Mouse (Mus musculus) spleen, adult 18-20 months (tissue): ENCODE measurements around the gene Tox2.
A peak's percentile ranks its signal among the peaks of the same experiment; 100 is the strongest.

Experiments used
- DNase-seq, 2 experiments: peaks; one replicate each; pipeline ENCODE4 v3.0.0; 2022; ENCODE audit warnings: mixed read lengths in 2 of 2

Gene Tox2

DNA sequence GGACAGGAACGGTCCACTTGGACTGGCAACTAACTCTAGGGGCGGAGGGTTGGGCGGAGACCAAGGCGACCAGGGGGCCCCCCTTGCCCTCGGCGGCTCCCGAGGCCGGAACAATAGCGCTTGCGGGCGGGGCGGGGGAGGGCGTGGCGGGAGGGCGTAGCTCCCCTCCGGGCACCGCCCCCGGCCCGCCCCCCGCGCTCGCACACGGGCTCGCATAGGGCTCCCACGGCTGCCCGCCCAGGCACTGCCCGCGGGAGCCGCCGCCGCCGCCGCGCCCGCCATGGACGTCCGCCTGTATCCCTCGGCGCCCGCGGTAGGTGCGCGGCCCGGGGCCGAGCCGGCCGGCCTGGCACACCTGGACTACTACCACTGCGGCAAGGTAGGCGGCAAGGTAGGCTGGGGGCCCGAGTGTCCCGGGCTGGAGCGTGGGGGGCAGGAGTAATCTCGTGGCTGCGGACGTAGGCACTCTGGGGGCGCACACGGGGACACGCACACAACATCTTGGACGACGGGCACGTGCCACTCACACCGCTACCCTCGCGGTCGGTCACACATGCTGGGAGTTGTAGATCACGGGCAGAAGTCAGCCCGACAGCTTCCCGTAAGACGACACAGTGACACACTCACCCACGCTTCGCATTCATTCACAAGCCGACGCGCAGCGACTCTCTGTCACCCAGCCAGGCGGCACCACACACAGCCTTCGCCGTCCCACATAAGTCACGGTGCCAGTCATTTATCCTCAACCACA is at the start of gene Tox2:
TSS of gene Tox2 (plus strand) at position 242 of the 751 bp plus-strand sequence.
- DNase-seq = peak; percentile 13 to 24

DNA sequence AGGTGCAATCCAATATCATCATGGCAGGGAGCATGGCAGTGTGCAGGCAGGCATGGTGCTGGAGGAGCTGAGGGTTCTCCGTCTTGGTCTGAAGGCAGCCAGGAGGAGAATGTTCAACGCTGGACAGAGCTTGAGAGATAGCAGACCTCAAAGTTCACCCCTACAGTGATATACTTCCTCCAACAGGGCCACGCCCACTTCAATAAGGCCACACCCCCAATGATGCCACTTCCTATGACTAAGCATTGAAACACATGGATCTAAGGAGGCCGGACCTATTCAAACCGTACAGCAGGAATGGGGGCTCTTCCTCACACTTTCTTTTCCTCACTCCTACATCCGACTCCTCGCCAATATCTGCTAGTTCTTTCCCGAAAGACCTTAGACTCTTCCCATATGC is 48.3 kb upstream of the Tox2 start:
- no peak for DNase-seq

DNA sequence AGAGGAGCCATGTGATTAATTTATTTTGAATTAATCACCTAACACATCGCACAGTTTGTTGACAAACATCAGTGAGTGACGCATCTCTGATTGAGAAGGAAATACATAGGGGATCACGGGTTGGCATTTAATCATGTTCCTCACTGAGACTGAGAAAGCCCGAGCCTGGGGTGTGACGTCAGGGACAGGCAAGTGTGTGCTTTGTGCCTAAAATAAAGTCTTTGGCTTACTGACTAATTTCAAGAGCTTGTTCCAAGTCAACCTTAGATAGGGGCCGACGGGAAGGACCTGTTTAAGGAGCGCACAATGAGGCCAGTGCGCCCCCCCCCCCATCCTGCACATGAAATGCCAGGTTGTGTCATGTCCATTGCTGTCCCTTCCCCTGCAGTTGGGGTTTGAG is 43.9 kb upstream of the Tox2 start:
- DNase-seq = no peak

DNA sequence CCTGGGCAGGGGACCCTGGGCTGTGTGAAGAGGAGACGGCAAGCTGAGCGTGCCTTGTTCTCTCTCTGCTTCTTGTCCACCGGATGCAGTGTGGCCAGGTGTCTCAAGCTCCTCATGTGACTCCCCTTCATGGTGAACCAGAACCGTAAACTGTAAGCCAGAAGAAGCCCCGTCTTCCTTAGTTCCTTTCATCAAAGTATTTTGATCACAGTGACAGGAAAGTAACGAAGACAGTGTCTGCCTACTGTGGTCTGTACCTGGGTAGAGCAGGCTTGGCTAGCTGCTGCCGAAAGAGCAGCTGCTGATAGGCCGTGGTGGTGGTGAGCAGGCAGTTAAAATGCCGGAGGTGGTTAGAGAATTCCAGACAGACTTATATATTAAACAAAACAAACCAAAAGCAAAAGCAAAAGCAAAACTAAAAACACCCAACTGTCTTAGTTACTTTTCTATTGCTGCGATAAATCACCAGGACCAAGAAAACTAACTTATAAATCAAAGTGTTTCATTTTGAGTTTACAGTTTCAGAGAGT is 38.4 kb upstream of the Tox2 start:
- DNase-seq = no peak

DNA sequence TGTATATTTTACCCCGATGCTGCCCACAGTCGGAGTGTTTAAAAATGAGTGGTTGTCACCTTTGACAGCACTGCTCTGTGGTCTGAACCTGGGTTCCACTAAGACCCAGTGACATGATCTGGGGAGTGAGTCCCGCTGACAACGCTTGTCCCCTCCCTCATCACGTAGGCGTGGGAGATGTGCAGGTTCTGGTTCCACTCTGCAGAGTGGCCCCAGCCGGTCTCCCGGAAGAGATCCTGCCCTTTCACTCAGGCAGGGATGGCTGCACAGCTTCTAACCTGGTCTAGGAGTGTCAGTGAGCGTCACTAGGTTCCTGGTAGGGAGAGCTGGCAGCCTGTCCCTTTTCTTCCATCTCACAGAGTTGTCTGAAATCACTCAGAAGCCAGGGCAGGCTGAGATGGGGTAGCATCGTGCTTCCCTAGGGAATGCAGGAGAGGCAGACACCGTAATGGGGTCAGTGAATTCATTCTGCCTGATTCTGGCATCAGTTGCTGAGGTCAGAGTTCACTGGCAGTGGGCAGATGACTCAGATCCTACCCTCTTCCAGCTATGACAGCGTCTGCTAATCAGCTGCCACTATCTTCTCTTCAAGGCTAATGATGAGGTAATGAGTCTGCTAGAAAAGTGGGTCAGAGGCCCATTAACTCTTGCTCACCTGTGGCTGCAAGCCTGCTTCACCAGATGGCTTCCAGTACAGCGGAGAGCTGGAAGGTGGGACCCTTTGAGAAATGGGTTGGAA is 36.7 kb upstream of the Tox2 start:
- DNase-seq = no peak

DNA sequence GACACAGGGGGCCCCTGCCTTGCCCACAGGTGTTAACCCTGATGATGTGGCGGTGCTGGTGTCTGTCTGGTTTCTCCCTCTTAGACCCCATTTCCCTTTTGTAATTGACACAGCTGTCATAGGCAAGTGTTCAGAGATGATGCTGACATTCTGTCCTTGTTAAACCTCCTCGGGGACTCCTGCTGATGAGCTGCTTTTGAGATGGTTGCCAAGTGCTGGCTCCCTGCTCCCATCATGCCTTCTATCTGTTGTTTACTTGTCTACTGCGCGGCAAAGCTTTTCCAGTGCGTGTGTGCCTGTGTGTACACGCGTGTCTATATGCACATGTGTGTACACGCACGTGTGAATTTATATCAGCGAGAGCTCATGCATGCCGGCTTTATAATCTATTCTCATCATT is 31.0 kb upstream of the Tox2 start:
- no peak for DNase-seq

DNA sequence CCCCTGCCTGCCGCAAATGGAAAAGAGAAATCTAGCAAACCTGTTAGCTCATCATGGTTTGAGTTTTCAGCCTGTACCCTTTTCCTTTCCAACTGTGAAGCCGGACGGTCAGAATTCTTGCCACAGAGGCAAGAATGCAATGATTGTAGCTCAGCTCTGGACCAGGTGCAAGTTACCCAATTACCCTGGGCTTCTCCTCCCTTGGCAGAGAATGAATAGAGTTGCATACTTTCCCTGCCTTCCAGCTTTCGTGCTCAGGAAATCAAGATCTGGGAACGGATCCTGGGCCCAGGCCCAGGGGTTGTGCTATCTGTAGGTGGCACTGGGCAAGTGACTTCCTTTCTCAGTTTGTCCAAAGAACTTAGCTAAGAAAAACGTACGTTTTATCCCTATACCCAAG is 28.9 kb upstream of the Tox2 start:
- no peak for DNase-seq

DNA sequence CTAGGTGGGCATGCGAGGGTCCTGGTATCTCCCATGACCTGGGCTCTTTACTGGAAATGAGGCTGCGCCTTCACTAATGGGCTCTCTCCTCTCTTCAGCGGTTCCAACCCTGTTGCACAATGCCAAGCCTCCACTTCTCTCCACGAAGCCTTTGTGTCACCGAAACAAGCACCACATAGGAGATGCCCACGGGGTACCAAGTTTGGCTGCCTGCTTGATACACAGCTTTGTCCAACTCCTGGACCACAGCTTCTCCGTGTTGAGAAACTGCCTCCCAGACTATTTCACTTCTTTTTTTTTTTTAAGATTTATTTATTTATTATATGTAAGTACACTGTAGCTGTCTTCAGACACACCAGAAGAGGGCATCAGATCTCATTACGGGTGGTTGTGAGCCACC is 27.1 kb upstream of the Tox2 start:
- DNase-seq = no peak

DNA sequence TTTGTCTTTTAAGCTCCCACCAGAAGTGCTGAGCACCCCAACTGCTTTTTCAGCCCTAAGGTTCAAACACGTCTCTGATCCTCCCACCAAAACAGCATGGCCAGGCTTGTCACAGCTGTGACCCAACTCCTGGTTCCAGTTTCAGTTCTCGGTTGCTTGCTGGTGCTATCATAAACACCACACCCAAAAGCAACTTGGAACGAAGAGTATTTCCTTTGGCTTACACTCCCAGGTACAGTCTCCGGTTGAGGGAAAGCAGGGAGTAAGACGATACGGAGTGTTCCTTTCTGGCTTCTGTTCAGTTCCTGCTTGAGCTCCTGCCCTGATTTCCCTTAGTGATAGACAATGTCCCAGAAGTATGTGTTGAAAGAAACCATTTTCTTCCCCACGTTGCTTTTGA is 26.4 kb upstream of the Tox2 start:
- DNase-seq = no peak

DNA sequence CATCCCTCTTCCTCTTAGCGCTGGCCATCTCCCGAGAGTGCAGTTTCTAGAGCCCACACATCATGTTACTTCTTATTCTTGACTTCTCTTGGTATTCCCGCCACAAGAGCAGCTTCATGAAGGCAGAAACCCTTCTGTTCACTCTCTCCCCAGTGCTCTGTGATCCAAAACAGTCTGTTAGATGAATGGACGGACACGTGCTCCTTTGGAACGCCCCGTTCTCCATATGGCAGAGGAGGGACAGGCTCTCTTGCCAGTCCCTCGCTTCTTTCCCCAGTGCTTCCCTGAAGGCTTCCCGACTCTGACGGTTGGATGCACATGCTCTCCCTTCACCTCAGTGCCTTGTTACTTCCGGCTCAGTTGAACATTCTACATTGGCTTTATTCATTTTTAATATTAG is 15.4 kb upstream of the Tox2 start:
- no peak for DNase-seq

DNA sequence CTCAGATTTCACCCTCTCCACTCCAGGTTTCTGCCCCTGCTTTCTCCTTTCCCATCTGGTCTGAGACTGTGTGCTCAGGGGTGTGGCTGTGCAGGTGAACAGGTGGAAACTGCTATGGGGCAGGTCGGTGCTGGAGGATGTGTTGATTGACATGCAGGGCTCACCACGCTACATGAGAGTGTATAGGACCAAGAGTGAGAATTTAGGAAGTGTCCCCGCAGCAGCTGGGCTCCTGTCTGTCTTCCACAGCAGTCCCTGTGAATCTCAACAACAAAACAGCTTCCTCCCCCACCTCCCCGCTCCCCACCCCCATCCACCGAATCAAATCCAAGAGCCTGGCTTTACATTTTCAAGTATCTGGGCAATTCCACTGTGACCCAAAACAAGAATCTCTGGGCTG is 13.3 kb upstream of the Tox2 start:
- DNase-seq = no peak

DNA sequence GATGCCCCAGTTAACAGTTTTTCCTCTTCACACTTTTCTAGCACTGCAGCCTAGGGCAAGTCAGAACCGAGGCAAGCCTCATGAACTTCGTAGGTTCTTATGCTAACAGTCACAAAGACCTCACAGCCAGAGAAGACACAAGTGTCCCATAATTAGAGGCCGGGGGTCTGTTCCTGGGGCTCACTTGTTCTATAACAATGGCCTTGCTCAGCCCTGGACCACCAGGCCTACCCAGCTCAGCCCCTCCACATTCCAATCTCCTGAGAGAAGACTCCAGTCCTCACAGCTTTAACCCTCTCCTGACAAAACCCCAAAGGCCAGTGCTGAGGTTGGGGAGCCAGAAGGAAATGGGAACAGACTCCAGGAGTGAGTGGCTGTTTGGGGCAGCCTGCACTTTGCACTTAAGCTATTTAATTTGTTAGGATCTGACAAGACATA is 12.9 kb upstream of the Tox2 start:
- DNase-seq = no peak

DNA sequence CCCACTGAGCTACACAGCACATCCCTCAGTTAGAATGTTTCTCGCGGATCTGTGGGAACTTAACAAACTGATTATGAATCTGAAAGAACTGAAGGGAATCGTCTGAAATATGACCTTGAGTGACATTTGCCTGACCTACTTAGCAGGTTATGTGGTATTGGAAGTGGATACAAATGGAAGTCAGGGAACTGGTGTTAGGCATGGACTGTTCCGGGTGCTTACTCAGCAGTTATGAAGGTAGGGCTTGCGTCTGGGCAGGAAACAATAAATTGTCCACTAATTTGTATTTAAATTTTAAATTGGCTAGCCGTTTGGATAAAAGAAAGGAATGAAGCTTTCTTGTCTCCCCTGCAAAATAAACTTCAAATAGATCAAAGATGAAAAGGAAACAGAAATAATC is 10.4 kb upstream of the Tox2 start:
- no peak for DNase-seq

DNA sequence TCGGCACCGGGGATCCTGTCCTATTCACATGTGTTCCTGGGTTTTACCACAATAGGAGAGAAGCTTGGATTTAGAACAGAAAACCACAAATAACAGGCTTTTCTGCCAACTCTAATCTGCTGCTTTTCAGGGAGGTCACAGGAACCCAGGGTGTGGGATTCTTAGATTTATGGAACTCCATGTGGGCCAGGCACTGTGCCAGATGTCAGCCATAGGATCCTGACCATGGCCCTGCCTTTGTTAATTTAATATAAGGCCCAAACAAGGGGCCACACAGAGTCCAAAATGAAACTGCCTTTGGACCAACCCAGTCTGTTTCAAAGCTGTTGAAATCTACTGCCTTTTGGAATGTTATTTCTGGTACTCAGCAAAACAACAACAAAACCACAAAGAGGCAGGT is 8.9 kb upstream of the Tox2 start:
- DNase-seq = no peak

DNA sequence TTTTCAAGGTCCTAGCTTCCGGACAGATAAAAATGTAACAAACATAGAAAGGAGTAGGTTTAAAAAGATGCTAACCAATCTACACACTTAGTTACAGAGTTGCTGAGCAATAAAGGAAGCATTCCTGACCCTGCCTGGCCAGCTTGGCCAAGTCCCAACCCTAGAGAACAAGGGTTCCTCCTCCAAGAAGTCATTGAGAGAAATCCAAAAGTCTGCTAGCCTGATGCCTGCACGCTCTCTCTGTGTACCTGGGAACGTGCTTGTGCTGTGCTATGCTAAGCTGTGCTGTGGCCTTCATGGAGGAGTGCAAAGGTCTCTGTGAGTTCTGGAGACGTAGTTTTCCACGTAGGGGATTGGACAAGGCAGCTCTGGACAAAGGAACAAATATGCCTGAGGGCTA is 8.4 kb upstream of the Tox2 start:
- no peak for DNase-seq

DNA sequence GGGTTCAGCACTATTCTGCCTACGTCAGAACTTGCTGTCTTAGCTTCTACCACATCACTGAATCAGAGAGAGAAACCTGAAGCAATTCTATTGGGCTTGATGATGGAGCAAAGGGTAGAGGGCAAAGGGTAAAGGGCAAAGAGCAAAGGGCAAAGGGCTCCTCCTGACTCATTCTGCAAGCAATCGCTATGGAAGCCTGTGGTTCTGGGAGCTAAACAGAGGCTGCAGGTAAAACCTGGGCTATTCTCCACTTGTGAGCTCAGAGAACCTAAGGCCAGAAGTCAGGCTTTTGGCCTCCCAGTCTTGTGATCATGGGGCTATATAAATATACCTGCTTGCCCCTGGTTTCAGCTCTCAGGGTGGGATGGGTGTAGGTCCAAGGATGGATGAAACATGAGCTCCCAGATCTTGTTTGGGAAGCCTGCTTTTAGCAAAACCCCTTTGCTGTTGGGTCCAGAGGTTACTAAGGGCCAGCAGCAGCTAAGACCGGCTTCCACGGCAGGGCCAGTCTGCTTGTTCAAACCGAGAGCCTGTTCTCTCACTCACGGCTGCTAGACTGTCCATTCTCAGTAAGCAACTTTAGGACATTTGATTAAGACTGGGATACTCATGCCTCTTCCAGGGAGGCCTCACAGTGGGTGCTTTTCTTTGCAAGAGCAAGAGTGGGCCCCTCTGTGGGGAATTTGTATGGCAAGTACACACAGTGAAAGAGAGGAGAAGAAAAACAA is 7.7 kb upstream of the Tox2 start:
- DNase-seq = no peak

DNA sequence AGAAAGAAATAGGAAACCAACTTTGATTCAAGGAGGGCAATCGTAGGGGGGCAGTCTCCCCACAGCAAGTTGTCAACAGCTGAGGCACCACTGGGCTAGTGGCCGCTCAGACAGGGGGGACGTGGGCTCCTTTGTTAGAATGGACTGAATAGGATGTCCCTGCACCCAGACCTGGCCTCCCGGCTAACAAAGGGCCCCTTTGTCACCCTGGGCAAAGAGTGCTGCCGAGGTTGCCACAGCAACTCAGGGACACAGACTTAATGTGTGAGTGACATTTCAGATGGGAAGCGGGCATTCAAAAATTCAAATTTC is 7.1 kb upstream of the Tox2 start:
- no peak for DNase-seq

DNA sequence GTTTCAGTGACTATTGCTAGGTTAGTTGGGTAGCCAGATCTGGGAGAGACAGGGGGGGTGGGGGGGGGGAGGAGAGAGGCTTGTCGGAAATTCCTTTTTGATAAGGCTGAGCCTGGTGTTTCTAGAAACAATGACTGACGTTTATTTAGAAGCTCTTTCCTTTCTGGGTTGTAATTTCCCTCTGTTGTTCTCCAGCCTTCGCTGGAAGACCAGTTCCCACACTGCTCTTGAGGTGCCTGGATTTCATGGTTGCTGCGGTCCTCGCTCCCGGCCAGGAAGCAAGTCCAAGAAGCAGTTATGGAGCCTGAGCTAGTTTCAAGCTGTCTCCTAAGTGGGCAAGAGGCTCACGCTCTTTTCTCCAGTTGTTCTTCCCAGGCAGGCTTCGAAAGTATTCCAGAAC is 1.0 kb upstream of the Tox2 start:
- no peak for DNase-seq

DNA sequence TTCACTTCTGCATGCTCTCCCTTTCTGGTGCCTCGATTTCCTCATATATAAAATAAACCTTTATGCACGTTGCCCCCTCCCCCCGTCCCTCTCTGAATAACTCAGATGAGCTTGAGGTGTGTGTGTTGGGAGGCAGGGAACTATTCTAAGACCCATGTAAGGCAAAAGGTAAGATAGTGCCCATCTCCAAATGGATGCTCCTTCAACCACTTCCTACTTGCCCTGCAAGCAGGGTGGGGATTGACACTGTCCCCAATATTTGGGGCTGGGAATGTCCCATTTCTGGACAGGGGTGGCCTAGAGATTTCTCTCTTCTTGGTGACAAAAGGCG is 407 bp upstream of the Tox2 start:
- DNase-seq = no peak

DNA sequence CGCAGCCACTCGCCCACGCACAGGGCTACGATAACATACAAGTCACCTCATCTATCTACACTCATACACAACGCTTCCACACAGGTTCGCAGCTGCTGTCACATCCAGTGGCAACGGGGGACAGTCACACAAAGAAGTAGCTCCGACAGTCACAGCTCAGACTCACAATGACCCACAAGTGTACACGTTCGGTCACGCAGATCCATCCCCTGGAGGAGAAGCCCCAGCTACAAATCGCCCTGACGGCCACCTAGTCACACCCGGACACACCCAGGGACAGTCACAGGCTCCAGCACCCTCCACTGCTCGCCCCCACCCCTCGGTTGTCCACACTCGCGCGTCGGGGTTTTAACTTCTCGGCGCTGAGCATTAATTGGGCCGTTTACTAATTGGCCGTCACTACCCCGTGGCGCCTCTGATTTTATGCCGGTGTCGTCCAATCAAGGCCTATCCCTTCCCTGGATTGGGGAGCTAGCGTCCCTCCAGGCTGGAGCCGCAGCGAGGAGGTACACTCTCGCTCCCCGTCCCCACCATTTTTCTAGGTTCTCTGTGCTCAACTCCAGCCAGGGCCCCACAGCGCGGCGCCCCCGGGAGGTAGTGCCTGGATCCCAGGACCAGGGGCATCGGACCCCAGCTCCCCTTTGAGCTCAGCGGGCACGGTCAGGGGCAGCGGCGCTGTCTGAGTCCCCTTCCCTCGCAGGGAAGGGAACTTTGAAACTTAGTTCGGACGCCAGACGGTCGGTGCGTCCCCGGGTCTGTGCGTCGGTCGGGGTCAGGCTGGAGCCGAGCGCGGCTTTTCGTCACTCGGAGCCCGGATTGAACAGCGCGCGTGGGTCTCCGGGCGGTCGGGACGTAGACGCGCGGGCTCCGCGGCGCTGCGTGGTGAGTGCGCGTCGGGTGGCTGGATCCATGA is 966 bp downstream of the Tox2 start:
- no peak for DNase-seq

DNA sequence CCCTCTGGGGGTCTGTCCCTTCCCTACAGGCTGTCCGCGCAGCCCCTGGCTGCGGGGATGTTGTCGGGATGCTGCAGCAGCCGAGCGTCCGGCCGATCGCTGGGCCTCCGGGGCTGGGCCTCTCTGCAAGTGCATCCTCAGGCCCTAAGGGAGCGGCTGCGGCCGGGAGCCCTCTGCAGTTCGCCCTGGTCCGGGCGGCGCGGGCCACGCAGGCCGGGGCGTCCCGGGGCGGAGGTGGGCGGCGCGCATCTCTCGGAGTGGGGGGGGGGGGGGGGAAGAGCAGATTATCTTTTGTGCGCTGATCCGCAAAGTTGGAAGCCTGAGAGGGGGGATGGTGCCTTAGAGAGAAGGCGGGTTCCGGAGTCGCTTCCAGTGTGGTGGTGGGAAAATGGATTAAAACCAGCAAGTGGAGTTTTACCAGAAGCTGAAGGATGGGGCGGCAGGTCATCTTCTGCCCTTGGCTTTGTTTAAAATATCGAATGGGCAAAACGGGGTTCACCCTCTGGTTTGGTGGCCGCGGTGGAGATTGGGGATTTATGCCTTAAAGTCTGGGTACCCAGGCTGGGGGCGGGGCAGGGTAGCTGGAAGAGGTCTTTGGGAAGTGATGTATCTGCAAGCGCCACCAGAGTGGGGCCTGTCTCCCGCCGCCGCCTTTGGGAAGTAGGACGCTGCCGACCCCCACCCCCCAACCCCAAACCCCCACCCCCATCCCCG is 1.8 kb downstream of the Tox2 start:
- no peak for DNase-seq

DNA sequence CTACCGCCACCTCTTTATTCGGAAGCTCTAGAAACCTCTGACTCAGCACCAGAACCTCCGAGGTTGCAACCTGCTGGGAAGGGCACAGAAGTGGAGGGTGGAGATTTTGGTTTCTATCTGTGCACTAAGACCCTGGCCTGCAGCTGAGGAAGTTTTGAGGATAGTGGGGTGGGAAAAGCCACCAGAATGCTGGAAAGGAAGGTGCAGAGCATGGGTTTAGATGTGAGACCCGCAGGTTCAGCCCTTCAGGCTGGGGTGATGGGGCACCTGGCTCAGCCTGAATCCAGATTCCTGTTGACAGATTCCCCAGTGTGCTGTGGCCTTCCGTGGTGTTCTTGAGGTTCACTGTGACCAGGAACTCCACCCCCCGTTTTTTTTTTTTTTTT is 2.3 kb downstream of the Tox2 start:
- DNase-seq = no peak
